Mouse (Mus musculus) urinary bladder, adult 18-20 months (tissue): Measurements from ENCODE around the gene Bcap29.
"Not testable (repeated sequence)": the region's sequence is repeated elsewhere in the genome, so short reads cannot be mapped to it uniquely, and the experiment has no call there.

ENCODE experiments used
- DNase-seq, 2 experiments: peaks; one replicate each; pipeline ENCODE4 v3.0.0; 2022; ENCODE audit warnings: low spot score in 2 of 2, mixed read lengths in 2 of 2

Bcap29 gene

GRCm38 (mm10) chr12:31634343-31635239 is at the start of gene Bcap29:
Bcap29 (minus strand) TSS chr12:31634658.
- DNase-seq: peak; percentile 58 to 59

DNA sequence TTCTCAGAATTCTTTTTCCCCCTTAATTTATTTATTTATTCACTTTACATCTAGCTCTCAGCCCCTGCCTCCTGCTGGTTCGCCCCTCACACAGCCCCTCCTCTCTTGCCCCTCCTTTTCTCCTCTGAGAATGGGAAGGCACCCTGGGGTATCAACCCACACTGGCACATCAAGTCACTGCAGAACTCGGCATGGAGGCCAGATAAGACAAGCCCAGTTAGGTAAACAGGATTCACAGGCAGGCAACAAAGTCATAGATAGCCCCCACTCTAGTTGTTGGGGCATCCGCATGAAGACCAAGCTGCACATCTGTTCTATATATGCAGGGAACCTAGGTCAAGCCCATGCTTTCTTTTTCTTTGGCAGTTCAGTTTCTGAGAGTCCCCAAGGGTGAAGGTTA is 32.7 kb upstream of the Bcap29 start:
- no peak for DNase-seq

DNA sequence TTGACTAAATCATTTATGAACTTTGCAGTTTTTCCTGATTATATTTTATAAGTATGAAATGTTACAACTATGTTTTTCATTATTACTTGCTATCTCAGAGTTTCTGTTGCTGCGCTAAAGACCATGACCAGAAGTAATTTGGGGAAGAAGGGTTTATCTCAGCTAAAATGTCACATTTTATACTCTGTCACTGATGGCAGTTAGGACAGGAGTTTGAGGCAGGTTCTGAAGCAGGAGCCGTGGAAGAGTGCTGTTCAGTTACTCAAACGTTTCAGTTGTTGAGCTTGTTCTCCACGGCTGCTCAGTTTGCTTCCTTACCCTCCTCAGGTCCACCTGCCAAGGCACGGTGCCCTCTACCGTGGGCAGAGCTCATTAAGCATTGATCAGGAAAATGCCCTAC is 31.5 kb upstream of the Bcap29 start:
- DNase-seq: no peak

GRCm38 (mm10) chr12:31656841-31657240 is 22.4 kb upstream of the Bcap29 start:
- DNase-seq: no peak

DNA sequence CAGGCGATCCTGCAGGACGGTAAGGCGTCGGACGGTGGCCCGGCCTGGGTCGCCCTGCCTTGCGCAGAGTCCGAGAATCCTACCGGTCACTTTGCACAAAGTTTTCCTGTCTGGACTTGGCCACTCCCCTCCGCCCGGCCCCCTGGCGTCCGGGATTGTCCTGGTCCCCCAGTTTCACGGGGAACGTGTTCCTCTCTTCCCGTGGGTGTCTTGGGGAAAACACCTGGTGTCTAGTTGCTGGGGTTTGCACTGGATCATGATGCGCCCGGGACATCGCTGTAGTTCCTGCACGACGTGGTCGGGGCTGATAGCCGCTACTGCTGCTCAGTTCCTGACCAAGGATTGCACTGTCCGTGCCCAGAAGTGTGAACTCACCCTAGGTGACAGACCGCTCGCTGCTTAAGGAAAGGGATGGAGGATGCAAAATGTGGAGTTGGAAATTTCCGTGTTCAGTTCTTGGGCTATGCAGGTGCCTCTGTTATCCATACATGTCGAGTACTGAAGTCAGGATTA is 20.6 kb upstream of the Bcap29 start:
- no peak for DNase-seq

DNA sequence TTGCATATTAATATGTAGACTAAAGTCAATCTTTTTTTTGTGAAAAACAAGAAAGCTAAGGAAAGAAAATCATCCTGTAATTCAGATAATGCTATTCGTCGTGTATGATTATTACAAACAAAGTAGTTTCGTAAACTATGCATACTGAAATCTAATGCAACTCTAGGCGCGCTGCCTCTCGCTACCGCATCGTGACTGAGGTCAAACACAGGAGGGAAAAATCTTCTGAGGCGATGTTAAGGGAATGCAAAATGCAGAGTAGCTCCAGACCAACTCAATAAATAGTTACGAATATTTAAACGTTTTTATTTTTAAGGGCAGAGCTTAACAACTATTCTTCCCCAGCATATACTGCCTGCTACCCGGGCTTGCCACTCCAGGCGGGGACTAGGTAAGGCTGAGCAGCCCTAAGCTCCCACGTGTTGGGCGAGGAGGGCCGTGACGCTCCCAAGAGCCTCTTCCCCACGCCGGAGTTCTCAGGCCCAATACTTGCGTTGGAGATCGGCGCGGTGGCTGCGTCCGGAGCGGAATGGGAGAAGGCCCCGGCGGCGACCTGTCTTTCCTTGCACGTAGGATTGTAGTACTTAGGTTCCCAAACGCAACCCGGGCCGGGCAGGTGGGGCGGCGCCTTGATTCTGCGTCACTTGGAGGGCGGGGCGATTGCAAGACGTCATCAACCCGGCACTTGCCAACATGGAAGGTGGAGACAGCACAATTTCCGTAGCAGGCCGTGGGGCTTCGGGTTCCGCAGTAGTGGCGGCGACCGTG is 19.9 kb upstream of the Bcap29 start, which contains the start of the genes Dus4l and Cog5:
TSS of gene Dus4l (minus strand) at position 630 of the 768 bp plus-strand sequence.
TSS of gene Cog5 (plus strand) at position 673 of the 768 bp plus-strand sequence.
- peak; percentile 94 to 100 for DNase-seq

DNA sequence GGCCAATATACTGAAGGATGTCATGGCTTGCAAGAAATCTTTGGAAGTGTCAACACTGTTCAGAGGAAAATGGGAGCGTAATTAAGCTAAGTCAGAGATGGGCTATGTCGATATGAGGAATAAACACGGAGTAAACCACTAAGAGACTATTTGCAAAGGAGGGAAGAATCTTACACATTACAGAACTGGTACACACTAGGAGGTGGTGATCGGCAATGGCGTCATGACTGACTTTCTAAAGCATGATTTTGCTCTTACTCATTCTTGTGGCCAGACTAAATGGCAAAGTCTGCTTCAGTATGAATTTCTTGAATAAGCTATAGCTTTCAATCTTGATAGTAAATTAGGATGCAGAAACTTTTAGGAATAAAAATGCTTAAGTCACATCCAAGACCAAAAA is 19.2 kb upstream of the Bcap29 start:
- DNase-seq: no peak

DNA sequence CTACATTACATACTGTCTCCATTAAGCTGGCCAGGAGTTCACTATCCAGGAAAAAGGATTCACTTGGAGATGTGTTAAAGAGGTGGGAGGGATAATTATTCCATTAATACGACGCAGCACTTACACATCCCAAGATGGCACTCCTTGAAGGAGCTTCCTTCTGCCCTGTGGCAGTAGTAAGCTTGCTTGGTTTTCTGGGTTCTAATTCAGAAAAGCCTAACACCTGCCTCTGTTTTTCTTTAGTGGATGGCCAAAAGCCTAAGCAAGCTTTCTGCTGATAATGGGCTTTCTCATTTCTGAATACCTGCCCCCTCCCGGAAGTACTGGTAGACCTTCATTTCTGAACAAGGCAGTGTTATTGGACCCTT is 766 bp upstream of the Bcap29 start:
- DNase-seq: no peak

DNA sequence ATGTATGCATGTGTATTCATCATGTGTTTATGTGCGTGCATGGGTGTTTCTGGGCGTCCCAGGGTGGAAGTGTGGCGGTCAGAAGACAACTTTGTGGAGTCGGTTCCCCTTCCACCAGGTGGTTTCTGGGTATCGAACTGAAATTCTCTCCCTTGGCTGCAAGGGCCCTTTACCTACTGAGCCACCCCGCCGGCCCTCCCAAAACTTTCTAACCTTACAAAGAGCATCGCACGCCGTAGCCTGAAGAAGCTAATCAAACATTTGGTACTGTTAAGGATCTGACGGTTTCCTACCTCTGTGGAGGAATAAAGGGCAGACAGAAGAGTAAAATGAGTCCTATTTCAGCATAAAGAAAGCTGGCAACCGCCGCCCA is 502 bp downstream of the Bcap29 start:
- DNase-seq: peak in 1 of 2 experiments; percentile 27

DNA sequence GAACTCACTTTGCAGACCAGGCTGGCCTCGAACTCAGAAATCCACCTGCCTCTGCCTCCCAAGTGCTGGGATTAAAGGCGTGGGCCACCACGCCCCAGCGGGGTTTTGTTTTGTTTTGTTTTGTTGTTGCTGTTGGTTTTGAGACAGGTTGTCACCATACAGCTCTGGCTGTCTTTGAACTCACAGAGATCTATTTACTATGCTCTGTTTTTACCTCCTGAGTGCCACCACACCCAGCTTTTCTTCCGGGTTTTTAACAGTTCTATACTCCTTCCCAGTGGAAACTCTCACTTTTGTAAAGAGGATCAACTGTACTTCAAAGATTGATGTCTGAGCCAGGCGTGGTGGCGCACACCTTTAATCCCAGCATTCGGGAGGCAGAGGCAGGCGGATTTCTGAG is 6.1 kb downstream of the Bcap29 start:
- not testable (repeated sequence) for DNase-seq

DNA sequence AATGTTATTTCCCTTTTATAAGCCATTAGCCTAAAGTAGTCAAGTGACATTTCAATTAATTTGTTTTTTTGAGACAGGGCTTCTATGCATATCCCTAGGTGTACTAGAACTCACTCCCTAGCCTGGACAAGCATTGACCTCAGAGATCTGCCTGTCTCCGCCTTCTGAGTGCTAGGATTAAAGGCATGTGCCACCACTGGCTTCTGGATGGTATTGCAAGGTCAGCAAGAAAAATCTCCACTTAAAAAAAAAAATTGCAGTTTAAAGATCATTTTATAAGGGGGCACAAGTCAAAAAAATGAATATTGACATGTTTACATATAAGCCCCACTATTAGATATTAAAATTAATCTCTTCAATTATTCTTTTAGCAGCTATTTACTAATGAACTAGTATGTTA is 9.4 kb downstream of the Bcap29 start:
- DNase-seq: no peak

DNA sequence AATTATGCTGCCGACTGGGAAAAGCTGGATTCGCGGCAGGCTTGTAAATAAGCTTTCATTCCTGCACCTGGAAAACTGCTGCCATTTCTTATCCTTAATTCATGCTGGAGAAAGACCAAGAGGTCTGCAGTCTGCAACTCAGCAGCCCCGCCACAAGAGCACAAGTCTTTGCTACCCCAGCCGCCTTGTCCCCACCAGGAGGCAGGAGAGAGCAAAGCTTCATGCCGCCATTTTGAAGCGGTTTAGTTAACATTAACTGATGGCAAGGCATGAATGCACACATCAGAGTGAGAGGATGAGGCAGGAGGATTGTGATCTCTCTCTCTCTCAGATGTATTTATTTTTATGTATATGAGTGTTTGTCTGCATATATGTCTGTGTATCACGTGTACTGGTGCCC is 14.4 kb downstream of the Bcap29 start:
- DNase-seq: no peak

GRCm38 (mm10) chr12:31613353-31613752 is 21.1 kb downstream of the Bcap29 start:
- DNase-seq: no peak

DNA sequence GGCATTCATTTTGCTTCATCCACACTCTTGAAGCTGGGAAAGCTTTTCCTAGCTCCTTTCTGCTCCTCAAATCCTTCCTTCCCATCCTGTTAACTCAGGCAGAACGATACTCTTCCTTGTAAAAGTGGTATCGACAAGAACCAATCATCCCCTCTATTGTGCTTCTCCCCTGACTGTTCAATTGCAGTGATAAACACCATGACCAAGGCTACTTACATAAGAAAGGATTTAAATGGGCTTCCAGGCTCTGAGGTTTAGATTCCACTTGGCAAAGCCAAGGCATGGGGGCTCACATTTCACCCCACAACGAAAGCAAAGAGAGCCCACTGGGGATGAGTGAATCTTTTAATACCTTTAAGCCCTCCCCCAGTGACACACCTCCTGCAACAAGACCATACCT is 26.3 kb downstream of the Bcap29 start:
- no peak for DNase-seq

GRCm38 (mm10) chr12:31604894-31605293 is 29.6 kb downstream of the Bcap29 start:
- DNase-seq: no peak

- DNase-seq: no peak
These were observed 30.9 kb downstream of the Bcap29 start for GRCm38 (mm10) chr12:31603586-31603985.

DNA sequence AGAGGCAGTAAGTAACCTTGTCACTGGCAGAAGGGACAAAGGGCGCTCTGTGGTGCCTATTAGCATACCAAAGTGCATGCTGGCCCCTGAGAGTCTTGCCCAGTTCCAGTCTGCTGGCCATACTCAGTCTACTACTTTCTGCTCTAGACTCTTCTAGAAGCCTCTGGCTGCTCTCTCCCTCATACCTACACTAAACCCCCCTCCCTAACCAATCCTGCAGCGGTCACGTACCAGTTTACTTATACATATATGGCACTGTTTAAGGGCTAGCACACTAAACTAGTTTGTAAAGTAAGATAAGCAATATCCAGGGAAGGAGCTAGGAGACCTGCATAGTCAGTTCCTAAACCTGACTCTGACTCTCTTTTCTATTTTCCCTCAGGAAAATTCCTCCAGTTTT is 40.2 kb downstream of the Bcap29 start:
- no peak for DNase-seq

DNA sequence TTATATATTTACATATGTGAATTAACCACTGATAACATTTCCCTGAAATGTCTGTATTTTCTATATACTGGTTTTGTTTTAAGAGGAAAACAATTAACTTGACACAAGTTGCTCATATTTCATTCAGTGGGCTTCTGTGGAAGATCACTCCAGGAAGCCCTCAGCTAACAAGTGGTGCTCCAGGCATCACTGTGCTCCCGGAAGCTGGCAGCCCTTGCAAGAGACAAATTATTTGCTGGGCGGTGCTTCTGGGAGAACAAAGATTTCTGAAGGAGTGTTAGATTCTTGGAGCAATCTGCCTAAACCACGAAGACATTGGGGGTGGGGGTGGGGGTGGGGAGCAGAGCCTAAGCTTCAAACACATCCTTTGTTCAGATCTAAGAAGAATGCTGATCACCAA is 42.4 kb downstream of the Bcap29 start:
- no peak for DNase-seq

GRCm38 (mm10) chr12:31583726-31584125 is 50.7 kb downstream of the Bcap29 start:
- no peak for DNase-seq

GRCm38 (mm10) chr12:31582081-31582480 is 52.4 kb downstream of the Bcap29 start:
- DNase-seq: no peak

GRCm38 (mm10) chr12:31581319-31581810 is 53.1 kb downstream of the Bcap29 start:
- DNase-seq: no peak

- no peak for DNase-seq
These were observed 53.7 kb downstream of the Bcap29 start for GRCm38 (mm10) chr12:31580634-31581318.
